Mouse (Mus musculus) lung, postnatal 4 days (tissue): ENCODE measurements around the gene Krt80.

ENCODE experiments used
- DNase-seq, 2 experiments: peaks; one replicate each; pipeline ENCODE4 v3.0.0; 2021

Krt80 gene

DNA sequence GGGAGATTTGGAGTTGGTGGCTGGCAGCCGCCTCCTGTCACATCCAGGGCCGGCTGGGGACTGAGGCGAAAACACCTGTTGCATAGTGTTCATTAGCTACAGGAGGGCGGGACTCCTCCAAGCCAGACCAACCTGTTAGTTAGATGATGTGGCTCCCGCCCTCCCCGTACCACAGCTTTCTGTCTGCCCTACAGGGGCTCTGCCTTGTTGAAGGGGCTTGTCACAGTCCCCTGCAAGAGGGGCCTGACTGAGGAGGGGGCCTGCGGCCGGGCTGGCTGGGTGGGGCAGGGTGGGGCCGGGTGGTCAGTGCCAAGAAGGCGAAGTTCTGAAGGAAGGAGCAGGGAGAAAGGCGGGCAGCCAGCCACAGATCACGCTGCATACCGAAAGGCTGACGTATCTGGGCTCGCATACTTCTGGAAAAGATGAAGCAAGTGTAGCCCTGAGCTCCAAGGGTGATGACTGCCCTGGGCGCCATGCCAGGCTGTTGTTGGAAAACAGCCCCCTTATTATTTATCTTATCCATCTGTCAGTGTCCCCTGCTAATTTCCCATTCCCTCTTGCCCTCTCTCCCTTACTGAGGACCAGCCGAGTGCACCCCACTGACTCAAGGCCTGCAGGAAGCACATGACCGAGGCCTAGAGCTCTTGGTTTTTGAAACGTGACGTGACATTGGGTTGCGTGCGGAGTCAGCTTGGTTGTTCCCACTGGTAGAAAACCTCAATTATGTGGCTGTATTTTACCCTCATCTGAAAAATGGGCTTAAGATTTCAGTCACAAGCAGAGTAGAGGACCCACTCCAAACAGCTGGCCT lies at the start of gene Krt80:
Gene Krt80 (minus strand): TSS at position 62 of the 811 bp plus-strand sequence.
- DNase-seq = peak; percentile 94 to 96

DNA sequence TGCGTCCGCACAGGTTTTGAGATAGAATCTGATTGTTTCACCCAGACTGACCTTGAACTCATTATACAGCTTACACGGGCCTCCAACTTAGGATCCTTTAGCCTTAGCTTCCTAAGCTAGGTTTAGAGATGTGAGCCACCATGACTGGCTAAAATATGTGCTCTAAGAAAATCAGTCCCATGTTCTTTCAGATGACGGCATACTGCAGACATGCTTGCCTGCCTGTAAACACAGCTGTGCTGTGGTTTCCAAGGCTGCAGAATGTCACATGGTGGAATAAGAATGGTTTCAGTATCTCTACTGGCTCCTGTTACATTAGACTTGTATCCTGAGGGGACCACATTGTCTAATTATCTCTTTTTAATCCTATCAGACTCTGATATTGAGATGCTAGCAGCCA lies 49.0 kb upstream of the Krt80 start:
- no peak for DNase-seq

DNA sequence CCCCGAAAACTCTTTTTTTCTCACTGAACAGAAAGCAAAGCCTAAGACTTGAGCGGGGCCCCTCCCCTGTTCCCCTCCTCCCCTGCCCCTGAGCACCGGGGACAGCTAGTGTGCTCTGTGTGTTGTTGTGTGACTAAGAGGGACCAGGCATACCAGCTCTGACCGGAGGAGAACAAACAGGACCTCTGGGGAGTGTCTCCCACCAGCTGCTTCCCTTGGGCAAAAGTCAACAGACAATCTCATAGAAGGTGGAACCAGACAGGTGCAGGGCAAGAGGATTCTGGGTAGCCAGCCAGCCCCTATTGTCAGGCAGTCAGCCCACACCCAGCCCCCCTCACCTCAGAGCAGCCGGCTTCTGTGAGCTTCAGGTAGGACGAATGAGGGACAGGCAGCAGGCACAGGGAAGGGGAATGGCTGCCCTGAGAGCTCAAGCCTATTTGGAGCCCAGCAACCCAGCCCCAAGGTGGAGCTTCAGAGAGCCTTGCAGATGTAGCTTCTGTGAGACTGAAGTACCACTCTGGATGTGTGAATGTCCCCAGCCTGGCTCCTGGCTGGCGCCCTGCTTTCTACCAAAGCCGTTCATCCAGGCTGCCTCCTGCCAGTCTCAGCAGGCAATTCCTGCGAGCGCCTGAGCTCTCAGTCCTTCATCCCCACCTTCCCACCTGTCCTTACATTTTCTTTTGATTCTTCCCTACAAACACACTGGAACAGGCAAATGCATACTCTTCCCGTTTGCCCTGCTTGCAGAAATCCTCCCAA lies 45.0 kb upstream of the Krt80 start:
- DNase-seq = no peak

DNA sequence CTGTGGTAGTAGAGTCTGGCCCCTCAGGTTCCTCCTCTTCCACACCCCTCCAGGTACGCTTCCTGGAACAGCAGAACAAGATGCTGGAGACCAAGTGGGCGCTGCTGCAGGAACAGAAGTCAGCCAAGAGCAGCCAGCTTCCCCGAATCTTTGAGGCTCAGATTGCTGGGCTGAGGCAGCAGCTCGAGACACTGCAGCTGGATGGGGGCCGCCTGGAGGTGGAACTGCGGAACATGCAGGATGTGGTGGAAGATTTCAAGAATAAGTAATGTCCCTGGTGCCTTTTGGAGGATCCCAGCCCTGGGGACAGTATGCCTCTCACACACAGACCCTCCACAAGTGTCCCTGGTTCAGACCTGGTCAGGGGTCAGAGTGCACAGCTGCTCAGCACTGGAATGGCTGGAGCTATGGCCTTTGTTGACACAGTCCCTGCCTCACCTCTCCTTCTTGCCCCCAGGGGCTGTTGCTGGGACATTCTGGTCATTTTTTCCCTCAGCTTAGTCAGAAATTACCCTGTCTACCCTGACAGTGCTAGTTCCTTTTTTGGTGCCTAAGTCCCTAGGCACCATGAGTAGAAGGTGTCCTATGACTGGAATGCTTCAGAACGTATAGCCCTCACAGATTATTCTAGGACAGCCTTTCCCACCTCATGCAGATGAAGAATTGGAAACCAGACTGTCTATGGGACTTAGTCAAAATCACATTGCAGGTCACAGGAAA lies 44.1 kb upstream of the Krt80 start:
- DNase-seq = peak in 1 of 2 experiments; percentile 29

DNA sequence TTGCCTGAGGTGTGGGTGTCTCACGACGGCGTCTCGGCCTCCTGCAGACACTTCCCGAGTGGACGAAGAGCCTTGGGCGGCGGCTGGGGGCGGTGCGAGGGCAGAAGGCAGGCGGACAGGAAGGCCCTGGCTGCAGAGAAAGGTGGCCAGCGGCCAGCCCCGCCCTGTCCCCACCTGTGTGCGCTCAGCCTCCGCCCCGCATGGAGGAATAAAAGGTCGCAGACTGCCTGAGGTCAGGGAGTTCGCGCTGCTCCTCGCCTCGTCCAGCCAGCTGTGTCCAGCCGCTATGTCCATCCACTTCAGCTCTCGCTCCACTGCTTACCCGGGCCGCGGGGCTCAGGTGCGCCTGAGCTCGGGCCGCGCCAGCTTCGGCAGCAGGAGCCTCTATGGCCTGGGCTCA lies 42.2 kb upstream of the Krt80 start:
- peak; percentile 77 to 91 for DNase-seq

DNA sequence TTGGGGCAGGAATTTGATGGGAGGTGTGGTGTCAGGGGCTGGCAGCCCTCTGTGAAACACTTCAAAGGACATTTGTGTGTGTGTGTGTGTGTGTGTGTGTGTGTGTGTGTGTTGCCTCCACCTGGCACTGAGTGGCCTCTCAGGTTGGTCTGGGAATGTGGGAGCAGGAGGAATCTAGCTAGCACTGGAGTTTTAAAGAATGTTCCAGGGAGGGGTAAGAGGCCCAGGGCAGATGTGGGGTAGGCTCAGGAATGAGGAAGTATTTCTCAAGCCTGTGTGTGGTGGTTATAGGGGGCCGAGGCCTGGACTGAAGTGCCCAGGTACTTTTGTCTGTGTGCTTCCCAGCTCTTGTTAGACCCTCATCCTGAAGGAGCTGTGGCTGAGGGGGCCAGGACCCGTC lies 40.8 kb upstream of the Krt80 start, which contains the start of gene Krt7:
Gene Krt7 (plus strand): TSS at position 269 of the 400 bp plus-strand sequence.
- DNase-seq = peak; percentile 73 to 85

DNA sequence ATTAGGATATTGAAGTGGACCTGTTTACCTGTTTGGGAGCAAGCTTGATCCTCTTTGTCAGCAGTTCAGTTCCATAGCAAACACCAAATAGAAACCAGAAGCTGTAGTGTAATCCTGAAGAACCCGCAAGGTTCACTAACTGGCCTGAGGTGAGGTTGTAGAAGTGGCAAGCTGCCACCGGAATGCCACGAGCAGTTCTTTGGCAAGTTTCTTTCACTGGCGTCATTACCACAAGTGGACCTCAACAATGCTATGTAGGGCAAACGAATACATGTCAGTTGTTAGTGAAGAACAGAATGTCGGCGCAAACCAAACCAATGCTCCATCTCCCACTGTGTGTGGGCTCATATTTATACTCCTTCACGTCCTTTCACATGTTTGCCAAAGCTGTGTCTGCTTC lies 28.3 kb upstream of the Krt80 start:
- peak; percentile 55 to 70 for DNase-seq

DNA sequence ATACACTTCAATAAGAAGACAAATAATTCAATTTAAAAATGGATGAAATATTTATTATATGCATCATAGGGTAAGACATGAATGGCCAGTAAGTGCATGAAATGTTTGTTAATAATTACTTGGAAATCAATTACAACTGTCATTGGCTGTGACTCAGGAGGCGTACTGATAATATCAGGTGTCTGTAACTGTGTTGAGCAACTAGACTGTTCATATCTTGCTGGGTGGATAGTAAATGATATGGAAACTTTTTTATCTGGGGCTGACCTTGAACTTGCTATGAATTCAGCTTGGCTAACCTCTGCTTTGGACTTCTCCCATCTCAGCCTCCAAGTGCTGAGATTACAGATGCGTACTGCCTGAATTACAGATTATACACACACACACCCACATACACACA lies 27.7 kb upstream of the Krt80 start:
- no peak for DNase-seq

DNA sequence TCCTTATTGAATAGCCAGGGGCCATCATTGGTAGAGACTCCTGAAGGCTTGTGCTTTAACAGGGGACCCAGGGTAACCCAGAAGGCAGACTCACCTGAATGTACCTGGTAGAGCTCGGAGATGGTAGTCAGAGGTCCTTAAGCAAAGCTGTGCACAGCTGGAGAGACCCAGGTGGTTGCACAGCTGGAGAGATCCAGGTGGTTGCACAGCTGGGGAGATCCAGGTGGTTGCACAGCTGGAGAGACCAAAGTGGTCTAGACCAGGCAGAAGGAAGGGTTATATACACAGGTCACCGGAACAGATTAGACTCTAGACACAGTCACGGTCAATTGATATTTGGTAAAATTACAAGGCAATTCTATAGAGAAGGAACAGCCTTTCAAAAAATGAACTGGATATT lies 27.0 kb upstream of the Krt80 start:
- DNase-seq = no peak

DNA sequence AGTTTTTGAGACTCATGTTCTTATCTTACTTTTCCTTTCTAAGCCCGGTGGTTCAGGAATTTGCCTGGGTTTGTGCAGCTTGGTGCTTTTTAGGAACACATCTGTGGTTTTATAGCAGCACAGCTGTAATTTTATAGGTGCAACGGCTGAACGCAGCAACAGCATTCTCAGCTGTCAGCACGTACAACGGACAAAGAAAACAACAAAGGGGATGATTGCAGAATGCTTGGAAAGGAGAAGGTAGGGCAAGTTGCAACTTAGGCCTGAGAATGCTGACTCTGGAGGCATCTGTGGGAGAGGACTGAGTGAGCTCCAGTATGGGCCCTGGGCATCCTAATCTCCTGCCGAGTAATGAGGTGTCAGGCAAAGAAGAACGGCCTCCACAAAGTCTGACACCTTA lies 26.5 kb upstream of the Krt80 start:
- no peak for DNase-seq

DNA sequence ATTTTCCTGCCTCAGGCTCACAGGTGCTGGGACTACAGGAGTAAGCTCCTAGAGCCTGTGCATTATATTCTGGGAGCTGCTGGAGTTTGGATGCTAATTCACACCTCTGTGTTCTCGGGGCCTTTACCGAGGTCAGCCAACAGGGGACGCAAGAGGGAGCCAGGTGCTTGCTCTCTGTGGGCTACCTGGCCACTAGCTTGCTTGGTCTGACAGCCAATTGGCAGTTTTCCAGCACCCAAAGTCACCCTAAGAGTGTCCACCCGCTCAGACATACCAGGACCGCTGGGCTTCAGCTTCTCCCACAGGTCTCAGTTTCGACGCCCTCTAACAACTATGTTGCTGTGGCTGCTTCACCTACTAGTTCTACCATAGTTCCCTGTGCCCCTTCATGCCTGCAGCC lies 24.9 kb upstream of the Krt80 start:
- no peak for DNase-seq

DNA sequence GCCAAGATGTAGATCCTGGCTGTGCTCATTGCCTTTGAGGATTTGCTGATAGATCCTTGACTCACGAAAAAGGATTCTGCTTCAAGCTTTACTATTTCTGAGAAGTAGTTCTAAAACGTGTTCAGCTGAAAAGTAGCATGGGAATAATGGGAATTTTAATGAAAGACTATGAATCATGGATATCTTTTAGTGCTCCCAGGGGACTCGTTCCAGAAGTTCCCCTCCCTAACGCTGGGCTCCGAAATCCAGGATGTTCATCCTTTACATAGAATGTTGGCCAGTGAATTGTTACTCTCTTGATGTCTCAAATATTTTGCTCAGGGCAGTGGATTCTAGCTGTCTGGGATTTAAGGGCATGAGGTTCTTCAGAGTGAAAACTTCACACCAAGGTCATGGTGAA lies 22.3 kb upstream of the Krt80 start:
- no peak for DNase-seq

DNA sequence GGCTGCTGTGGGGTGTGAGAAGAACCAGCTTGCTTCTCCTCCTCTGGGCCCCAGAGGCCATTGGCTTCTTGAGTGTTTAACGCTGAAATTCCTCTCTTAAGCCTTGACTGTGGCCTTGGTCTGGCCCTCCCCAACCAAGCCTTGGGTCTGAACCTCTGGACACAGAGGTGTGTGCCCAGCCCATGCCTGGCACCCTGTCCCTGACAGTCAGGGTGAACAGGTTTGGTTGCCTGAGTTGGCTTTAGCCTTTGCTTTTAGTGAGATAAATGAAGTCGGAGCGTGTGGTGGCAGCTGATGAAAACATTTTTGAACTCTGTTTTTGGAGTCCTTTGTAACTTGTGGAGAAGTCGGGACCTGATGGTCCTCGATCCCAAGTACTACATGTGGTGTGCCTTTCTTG lies 20.2 kb upstream of the Krt80 start:
- peak in 1 of 2 experiments; percentile 19 for DNase-seq

DNA sequence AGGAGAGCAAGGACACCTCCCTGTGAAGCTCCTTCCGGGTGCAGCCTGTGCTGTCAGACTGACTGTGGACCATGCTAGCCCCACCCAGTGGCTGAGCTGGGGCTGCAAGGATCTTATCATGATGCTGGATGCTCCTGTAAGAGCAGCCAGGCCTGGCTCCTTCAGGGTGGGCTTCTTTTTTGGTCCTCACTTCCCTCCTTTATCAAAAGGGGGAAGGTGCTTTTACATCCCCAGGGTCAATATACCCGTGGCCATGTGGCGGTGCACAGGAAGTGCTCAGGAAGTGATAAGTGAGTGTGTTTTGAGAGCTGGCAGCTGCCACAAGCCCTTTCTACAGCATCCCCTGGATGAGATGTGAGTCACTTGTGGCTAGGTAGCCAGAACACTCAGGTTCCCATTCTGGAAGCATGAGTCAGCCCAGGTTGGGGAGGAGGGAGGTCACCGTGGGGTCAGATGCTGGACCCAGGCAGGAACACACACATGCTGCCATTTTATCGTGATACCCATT lies 18.1 kb upstream of the Krt80 start:
- DNase-seq = peak; percentile 67 to 70

DNA sequence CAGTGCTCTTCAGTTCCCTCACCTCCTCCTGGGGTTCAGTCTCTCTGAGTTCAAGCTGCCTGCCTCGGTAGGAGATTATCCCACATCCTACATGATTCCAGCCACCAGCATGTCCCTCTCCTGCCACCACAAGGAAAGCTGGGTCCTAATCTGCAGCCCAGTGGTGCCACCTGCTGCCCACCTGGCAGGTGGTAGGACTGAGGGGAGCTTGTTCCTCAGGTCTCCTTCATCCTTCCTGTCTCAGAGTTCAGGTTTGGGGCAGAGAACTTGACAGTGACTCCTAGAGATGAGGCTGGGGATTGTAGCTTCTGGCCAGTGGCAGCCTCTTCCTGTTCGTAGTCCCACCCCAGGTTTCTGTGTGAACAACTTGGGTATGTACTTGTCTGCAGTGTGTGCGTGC lies 17.2 kb upstream of the Krt80 start:
- peak; percentile 73 to 77 for DNase-seq

DNA sequence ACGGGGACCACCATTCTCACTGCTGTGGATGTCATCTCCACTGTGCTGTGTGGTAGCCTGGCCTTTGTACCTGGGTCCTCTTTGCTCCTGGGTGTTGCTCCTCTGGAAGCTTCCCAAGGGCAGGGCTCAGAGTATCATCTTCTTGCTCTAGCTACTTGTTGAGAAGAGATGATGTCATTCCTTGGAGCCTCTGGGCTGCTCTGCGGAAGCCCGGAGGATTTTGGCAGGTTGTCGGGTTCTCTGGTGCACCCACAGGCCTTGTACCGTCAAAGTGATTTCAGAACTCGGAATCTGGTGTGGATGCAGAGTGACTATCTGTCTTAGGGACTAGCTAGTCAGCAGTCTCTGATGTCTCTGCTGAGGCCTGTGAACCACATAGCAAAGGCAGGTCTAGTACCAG lies 15.1 kb upstream of the Krt80 start:
- DNase-seq = peak in 1 of 2 experiments; percentile 58

DNA sequence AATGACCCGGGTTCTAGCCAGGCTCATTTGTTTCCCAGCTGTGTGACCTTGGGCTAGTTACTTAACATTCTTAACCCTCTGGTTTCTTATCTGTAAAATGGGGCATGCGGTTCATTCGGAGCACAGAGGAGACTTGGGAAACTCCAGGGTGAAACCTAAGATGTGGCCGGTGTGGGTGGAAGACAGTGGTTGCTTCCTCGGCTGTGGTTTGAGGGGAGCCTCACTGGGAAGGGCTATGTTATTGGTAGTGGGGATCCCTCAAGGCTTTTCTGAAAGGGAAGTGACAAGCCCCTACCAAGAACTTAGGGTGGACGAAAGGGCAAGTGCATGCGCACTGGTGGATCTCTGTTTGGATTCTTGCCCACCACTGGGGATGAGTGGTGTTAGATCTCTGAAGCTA lies 14.6 kb upstream of the Krt80 start:
- no peak for DNase-seq

DNA sequence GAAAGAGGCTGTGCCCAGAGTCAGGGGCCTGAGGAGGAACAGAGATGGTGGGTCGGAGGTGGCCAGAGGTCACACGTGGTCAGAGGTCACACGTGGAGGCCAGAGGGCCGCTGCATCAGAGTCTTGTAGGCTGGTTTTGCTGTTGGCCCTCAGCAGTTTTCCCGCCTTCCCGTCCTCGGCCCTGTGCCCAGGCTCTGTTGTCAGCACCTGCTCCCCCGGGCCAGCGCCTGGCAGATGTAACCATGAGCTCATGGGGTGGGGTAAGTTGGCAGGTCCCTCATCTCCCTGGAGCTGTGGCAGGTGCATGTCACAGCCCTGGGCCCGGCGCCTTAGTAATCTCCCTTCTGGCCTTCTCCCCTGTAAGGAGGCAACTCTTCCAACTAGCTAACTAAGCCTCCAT lies 12.8 kb upstream of the Krt80 start:
- no peak for DNase-seq

DNA sequence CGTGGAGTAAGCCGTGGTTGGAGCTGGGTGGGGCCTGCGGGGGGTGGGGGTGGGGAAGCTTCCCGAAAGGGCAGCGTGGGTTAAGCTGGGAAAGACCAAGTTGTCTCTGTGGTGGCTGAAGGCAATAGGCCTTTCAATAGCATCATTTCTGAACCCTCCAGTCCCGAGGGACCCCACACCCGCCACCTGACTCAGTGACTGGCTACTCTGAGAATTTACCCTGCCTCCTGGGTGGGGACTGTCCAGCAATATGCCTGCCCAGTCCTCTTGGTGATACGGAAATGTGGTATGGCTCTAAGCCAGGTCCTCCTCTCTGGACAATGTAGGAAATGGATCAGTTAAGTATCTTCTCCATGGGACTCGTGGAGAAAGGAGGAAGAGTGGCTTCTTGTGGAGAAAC lies 11.8 kb upstream of the Krt80 start:
- DNase-seq = peak; percentile 82 to 88

DNA sequence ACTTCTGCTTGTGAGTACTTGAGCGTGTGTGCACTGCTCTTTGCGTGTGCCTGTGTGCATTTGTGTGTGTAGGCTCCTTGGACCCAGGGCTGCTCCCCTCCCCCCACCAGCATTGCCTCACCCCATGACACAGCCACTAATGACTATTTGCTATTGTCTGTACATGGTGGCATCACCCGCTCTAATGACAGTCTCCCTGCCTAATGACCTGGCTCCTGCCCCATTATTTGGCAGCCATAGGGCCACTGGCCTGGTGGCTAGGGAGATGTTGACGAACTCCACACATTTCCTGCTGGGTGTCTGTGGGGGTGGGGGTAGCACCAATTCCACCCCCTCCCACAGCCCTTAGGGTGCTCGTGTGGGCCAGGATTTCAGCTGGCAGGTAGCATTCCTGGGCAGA lies 8.7 kb upstream of the Krt80 start:
- no peak for DNase-seq

DNA sequence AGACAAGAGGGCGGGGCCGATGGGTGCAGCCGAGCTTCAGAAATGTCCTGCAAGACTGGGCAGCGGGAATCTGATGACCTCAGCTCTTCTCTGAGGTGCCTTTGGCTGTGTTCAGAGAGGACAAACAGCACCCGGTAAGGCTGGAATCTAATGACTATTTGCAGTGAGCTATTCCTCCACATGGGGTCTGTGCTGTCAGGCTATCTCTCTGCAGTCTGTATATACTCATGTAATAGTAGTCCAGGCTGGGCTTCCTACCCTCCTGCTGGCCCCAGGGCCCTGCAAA lies 6.8 kb upstream of the Krt80 start:
- no peak for DNase-seq

DNA sequence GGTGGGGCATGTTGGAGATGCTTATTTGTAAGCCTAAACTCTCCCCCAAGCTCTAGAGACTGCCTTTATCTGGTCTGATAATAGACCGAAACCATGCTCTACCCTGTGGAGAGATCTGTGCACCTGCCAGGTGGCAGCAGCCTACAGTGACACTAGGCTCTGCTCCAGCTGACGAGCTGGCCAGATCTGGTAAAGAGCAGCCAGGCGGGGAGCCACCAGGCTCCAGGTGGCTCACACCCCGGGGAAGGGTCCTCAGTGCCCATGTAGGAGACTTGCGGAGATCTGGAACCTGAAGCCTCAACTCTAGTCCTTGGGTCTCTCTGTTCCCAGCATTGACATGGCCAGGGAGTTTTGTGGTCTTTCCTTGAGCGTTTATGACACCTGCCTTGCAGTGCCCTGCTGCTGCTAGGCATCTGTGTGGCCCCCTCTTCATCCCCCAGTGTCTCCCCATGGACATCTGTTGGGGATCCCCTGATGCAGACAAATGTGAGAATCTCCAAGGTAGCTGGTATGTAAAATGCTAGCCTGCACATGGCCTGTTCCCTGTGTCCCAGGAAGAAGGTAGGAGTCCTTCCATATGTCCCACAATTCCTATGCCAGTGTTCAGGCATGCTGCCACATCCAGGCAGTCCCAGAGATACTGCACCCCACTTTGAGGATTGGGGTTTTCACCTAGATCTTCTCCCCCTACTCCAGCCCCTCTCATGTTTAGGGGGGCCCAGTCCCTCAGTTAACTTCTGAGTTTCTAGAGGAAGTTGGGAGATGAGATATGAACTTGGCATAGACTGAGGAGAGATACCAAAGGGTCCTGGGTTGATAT lies 6.2 kb upstream of the Krt80 start:
- no peak for DNase-seq

DNA sequence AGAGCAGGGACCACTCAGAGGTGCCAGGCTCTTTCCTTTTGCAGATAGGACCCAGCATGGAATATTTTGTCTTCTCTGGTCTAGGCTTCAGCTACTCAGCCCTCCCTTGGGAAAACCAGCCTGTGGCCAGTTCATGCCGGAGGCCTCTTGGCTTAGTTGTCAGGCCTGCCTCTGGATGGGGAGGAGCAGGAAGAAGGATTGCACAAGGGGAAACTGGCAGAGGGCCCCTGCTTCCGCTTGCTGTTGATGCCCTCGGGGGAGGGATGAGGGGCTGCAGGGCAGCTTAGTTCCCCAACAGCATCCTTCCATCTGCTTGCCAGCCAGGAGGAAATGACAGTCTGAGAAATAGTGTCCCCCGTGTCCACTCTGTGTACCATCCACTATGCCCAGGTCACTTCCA lies 4.9 kb upstream of the Krt80 start:
- DNase-seq = peak; percentile 86 to 91
